Mouse (Mus musculus) CH12.LX (cell line): ENCODE measurements at regions not wholly inside any gene's neighbourhood (a gene's known extent, or its start where the extent isn't known, plus 50 kb on each side); places are given as distances from the start of the nearest gene placed in this dataset.

Experiments used
- DNase-seq: peaks from one replicate; pipeline ENCODE4 v3.0.0-alpha.2; 2013; ENCODE audit errors: extremely low read depth
- H3K27ac ChIP-seq: 2 replicates; pipeline ENCODE4 v1.5.1; 2012; ENCODE audit warnings: low read depth, mild to moderate bottlenecking, control low read depth, moderate library complexity; ENCODE audit not compliant: insufficient read depth
- H3K27me3 ChIP-seq: replicated peaks from 2 replicates; pipeline ENCODE3; 2012; ENCODE audit warnings: inconsistent platforms
- H3K36me3 ChIP-seq, 2 experiments: replicated peaks in 1 of 2; 2 replicates each; pipeline versions ENCODE3 to v1.6.1; 2012; ENCODE audit warnings: inconsistent platforms in 1 of 2, low read length in 1 of 2, mild to moderate bottlenecking in 1 of 2, mixed read lengths in 1 of 2, moderate library complexity in 1 of 2; ENCODE audit not compliant: control insufficient read depth in 1 of 2, insufficient read depth in 1 of 2
- H3K4me1 ChIP-seq, 2 experiments: 2 replicates each; pipeline ENCODE4 v1.6.1; 2012; ENCODE audit warnings: inconsistent platforms in 1 of 2, moderate library complexity in 1 of 2; ENCODE audit not compliant: insufficient read depth in 2 of 2, control insufficient read depth in 1 of 2
- H3K4me2 ChIP-seq: 2 replicates; pipeline ENCODE4 v1.6.1; 2012; ENCODE audit warnings: low read depth, mild to moderate bottlenecking, control low read depth; ENCODE audit not compliant: poor library complexity, insufficient read depth, severe bottlenecking
- H3K4me3 ChIP-seq, 3 experiments: fragments of 150-350 bp in 1 of 3; sonication (generic) in 1 of 3; replicated peaks in 1 of 3; 2 replicates each; pipeline versions ENCODE3 to v1.5.1; 2011 to 2012; ENCODE audit warnings: low read depth in 2 of 3, low read length in 2 of 3, mild to moderate bottlenecking in 2 of 3, moderate library complexity in 2 of 3, control low read depth in 1 of 3, improper control_type of control experiment in 1 of 3, inconsistent platforms in 1 of 3, mixed read lengths in 1 of 3; ENCODE audit not compliant: poor library complexity in 1 of 3
- H3K79me2 ChIP-seq: replicated peaks from 2 replicates; pipeline ENCODE4 v1.6.1; 2012; ENCODE audit warnings: mild to moderate bottlenecking, moderate library complexity; ENCODE audit not compliant: control insufficient read depth, poor library complexity, insufficient read depth, severe bottlenecking; ENCODE audit errors: extremely low read depth
- H3K9ac ChIP-seq: 2 replicates; pipeline ENCODE4 v1.6.1; 2012; ENCODE audit warnings: low read depth, mild to moderate bottlenecking, control low read depth, moderate library complexity; ENCODE audit not compliant: insufficient read depth
- H3K9me3 ChIP-seq: replicated peaks from 2 replicates; pipeline ENCODE3; 2012; ENCODE audit warnings: low read length, inconsistent platforms, mixed read lengths
- BHLHE40 ChIP-seq: IDR thresholded peaks from 2 replicates; pipeline ENCODE4 v1.6.1; 2011; ENCODE audit warnings: mild to moderate bottlenecking, low read depth, low read length, improper control_type of control experiment
- CHD1 ChIP-seq: IDR thresholded peaks from 2 replicates; pipeline ENCODE4 v1.6.1; 2012; ENCODE audit warnings: low read depth, low read length, improper control_type of control experiment, inconsistent platforms
- CHD2 ChIP-seq: IDR thresholded peaks from 2 replicates; pipeline ENCODE4 v1.6.1; 2011; ENCODE audit warnings: low read length, improper control_type of control experiment
- ELF1 ChIP-seq: IDR thresholded peaks from 2 replicates; pipeline ENCODE4 v1.6.1; 2014; ENCODE audit warnings: low read depth, mild to moderate bottlenecking, inconsistent platforms, low read length, improper control_type of control experiment
- EP300 ChIP-seq: IDR thresholded peaks from 2 replicates; pipeline ENCODE4 v1.6.1; 2011; ENCODE audit warnings: low read length, improper control_type of control experiment
- HCFC1 ChIP-seq: IDR thresholded peaks from 2 replicates; pipeline ENCODE4 v1.6.1; 2012; ENCODE audit warnings: low read depth, mild to moderate bottlenecking, inconsistent platforms, low read length, improper control_type of control experiment
- JUN ChIP-seq: IDR thresholded peaks from 2 replicates; pipeline ENCODE4 v1.6.1; 2011; ENCODE audit warnings: low read depth, mild to moderate bottlenecking, low read length, improper control_type of control experiment, moderate library complexity; ENCODE audit not compliant: insufficient read depth
- MAZ ChIP-seq: IDR thresholded peaks from 2 replicates; pipeline ENCODE4 v1.6.1; 2012; ENCODE audit warnings: low read depth, mild to moderate bottlenecking, inconsistent platforms, low read length, improper control_type of control experiment, moderate library complexity
- MEF2A ChIP-seq: IDR thresholded peaks from 2 replicates; pipeline ENCODE4 v1.6.1; 2014; ENCODE audit warnings: low read depth, mild to moderate bottlenecking, inconsistent platforms, low read length, improper control_type of control experiment, borderline replicate concordance
- NRF1 ChIP-seq: IDR thresholded peaks from 2 replicates; pipeline ENCODE4 v1.6.1; 2014; ENCODE audit warnings: low read depth, mild to moderate bottlenecking, inconsistent platforms, low read length, improper control_type of control experiment, moderate library complexity
- PAX5 ChIP-seq: IDR thresholded peaks from 2 replicates; pipeline ENCODE4 v1.6.1; 2012; ENCODE audit warnings: low read length, inconsistent platforms, mixed read lengths
- RCOR1 ChIP-seq: conservative IDR thresholded peaks from 2 replicates; pipeline ENCODE4 v1.6.1; 2012; ENCODE audit warnings: low read depth, mild to moderate bottlenecking, inconsistent platforms, low read length, improper control_type of control experiment
- SMC3 ChIP-seq: IDR thresholded peaks from 2 replicates; pipeline ENCODE4 v1.6.1; 2011; ENCODE audit warnings: low read depth, low read length, improper control_type of control experiment
- TCF12 ChIP-seq: IDR thresholded peaks from 2 replicates; pipeline ENCODE4 v1.6.1; 2014; ENCODE audit warnings: low read depth, mild to moderate bottlenecking, inconsistent platforms, low read length, improper control_type of control experiment
- UBTF ChIP-seq: IDR thresholded peaks from 2 replicates; pipeline ENCODE4 v1.6.1; 2012; ENCODE audit warnings: low read depth, mild to moderate bottlenecking, inconsistent platforms, low read length, improper control_type of control experiment, moderate library complexity
- USF1 ChIP-seq: IDR thresholded peaks from 2 replicates; pipeline ENCODE4 v1.6.1; 2014; ENCODE audit warnings: low read depth, mild to moderate bottlenecking, inconsistent platforms, low read length, improper control_type of control experiment
- ZC3H11A ChIP-seq: IDR thresholded peaks from 2 replicates; pipeline ENCODE4 v1.6.1; 2012; ENCODE audit warnings: low read depth, mild to moderate bottlenecking, inconsistent platforms, low read length, improper control_type of control experiment
- ZMIZ1 ChIP-seq: IDR thresholded peaks from 2 replicates; pipeline ENCODE4 v1.6.1; 2012; ENCODE audit warnings: low read depth, mild to moderate bottlenecking, inconsistent platforms, low read length, improper control_type of control experiment
- dilution Hi-C: fragments of 300-500 bp; cut with MboI; formaldehyde crosslinking; loops from 2 replicates; pipeline ENCODE4 v1.14.3; 2020; ENCODE audit warnings: low sequenced_read_pairs; ENCODE audit not compliant: extremely low pct_unique_long_range_greater_than_20kb, extremely low pct_ligation_motif_present
- in situ Hi-C: fragments of 300-500 bp; cut with MboI; formaldehyde crosslinking; loops from 3 replicates; pipeline ENCODE4 v1.14.3; 2019; ENCODE audit warnings: low sequenced_read_pairs, low pct_ligation_motif_present, low pct_unique_long_range_greater_than_20kb, mixed read lengths

- TF ChIP-seq HCFC1 (no peak), JUN (no peak), CHD2 (no peak), TCF12 (no peak), USF1 (no peak), RCOR1 (no peak), UBTF (no peak), MEF2A (no peak), SMC3 (no peak)
Measured at GRCm38 (mm10) chr12:28999963-29000451, 248.4 kb downstream of the Eipr1 start (continued).

GRCm38 (mm10) chr12:29004504-29004903 is 252.9 kb downstream of the Eipr1 start:
- dilution Hi-C loops = no loop called here
- no peaks in the 10 kb centered on the region for H3K79me2 ChIP-seq
- no peaks in the 10 kb centered on the region for H3K9me3 ChIP-seq
- in situ Hi-C loops = no loop called here
- no peak overlapping the region for H3K4me3 ChIP-seq
- no peak for DNase-seq
- H3K27me3 ChIP-seq = no peaks in the 10 kb centered on the region
- H3K9ac ChIP-seq = no peak overlapping the region
- peaks cover 7 to 10% of the 10 kb centered on the region in 2 experiments for H3K4me1 ChIP-seq
- no peak for TF ChIP-seq BHLHE40
- no peak for TF ChIP-seq ZC3H11A
- no peak for TF ChIP-seq EP300
- TF ChIP-seq SMC3 = no peak
- TF ChIP-seq RCOR1 = no peak
- no peak for TF ChIP-seq CHD1
- TF ChIP-seq PAX5 = no peak
- TF ChIP-seq MAZ = no peak
- TF ChIP-seq ZMIZ1 = no peak
- no peak for TF ChIP-seq HCFC1
- no peak for TF ChIP-seq TCF12
- no peak overlapping the region for H3K4me2 ChIP-seq
- H3K36me3 ChIP-seq = no peaks in the 10 kb centered on the region
- no peak overlapping the region for H3K27ac ChIP-seq

- dilution Hi-C loops (no loop called here), in situ Hi-C loops (no loop called here)
- Histone ChIP-seq H3K9ac (no peak overlapping the region), H3K4me1 (0 out of 4 replicates have a peak, but pooled peaks cover 0 to 3% of the 10 kb centered on the region in 2 experiments), H3K36me3 (no peaks in the 10 kb centered on the region), H3K27ac (no peak overlapping the region), H3K4me3 (no peak overlapping the region), H3K4me2 (no peak overlapping the region), H3K9me3 (no peaks in the 10 kb centered on the region), H3K79me2 (no peaks in the 10 kb centered on the region), H3K27me3 (no peaks in the 10 kb centered on the region)
- no peak for TF ChIP-seq ELF1
- TF ChIP-seq NRF1 = no peak
- no peak for DNase-seq
Measured at GRCm38 (mm10) chr12:29014601-29015000, 263.0 kb downstream of the Eipr1 start.
